26 mouse cellular contexts compared by ENCODE assay signal in the genomic region with DNA sequence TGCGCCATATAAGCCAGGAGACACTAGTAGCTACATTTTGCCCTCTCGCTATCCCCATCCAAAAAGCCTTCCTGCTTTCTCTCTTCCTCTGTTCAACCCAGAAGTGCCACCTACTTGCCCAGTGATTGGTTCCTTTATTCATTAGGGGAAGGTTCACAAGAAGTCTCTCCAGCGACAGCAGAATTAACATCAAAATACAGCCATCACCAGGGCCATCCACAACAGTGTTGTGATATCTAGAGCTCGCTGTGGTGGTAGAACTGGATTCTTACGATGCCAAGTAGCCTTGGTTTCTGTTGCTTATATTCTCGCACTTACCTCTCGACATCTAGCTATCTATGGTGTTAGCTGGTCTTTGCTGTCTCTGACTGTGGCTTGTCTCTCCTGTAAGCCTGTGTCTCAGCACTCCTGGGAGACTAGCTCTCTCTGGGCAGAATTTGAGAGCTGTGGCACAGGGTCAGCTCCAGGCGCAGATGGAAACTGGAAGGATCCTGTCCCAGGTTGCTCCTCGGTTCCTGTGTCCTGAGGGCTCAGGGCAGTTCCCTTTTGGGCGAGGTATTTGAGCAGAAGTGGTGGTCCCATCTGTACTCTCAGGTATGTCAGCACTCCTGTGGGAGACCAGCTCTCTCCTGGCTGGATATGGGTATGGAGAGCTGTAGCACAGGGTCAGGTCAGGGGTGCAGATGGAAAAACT.
DNase-seq lines count a peak whose midpoint lies in the region; ATAC-seq and TF ChIP-seq lines count a peak whose summit lies in the region.
"Had no signal": no experiment of that assay in that cellular context is flagged by ENCODE, and none has a peak within 500 bp of the region (broad histone marks: within the 10 kb centered on the region; RNA-seq: fewer than 3 reads in every experiment).

No protein-coding gene starts in this region.

- no peak for TF ChIP-seq CTCF in forebrain, postnatal 0 days (IDR thresholded peaks at IDR 0.05; ENCODE audit: low read depth)

- WGBS in forebrain, embryonic 11.5 days: 88% methylated on average over 10 of the region's 10 CpGs
- 87% methylated on average over 10 of the region's 10 CpGs for WGBS in forebrain, embryonic 10.5 days
- 85% methylated on average over 10 of the region's 10 CpGs for WGBS in intestine, embryonic 14.5 days
- 87% methylated on average over 10 of the region's 10 CpGs for WGBS in intestine, embryonic 16.5 days
- WGBS in limb, embryonic 10.5 days: 88% methylated on average over 10 of the region's 10 CpGs
- WGBS in forebrain, postnatal 0 days: 91% methylated on average over 10 of the region's 10 CpGs

- no peak for ATAC-seq in forebrain, embryonic 11.5 days (replicated peaks; ENCODE audit: low FRiP score)
- ATAC-seq in intestine, embryonic 14.5 days (replicated peaks; ENCODE audit: low FRiP score, low TSS enrichment, low read depth): no peak
- no peak for ATAC-seq in intestine, embryonic 16.5 days
- ATAC-seq in forebrain, postnatal 0 days: no peak
- ATAC-seq: forebrain, embryonic 14.5 days; intestine, embryonic 15.5 days had no signal

- no peak overlapping the region for H3K4me2 ChIP-seq in forebrain, embryonic 11.5 days (ENCODE audit: low read depth, low read length, severe bottlenecking)
- no peak overlapping the region for H3K4me2 ChIP-seq in intestine, embryonic 14.5 days (ENCODE audit: low read length)
- H3K4me2 ChIP-seq in intestine, embryonic 16.5 days (ENCODE audit: low read depth, low read length): no peak overlapping the region
- no peak overlapping the region for H3K4me2 ChIP-seq in forebrain, postnatal 0 days (ENCODE audit: low read depth)
- H3K4me2 ChIP-seq: embryonic facial prominence, embryonic 13.5 days; heart, embryonic 13.5 days; hindbrain, embryonic 12.5 days; hindbrain, embryonic 15.5 days; intestine, embryonic 15.5 days had no signal

- no peaks in the 10 kb centered on the region for H3K9me3 ChIP-seq in forebrain, embryonic 11.5 days (ENCODE audit: control insufficient read depth, low read length)
- no peaks in the 10 kb centered on the region for H3K9me3 ChIP-seq in forebrain, embryonic 10.5 days
- H3K9me3 ChIP-seq in intestine, embryonic 14.5 days (ENCODE audit: control insufficient read depth, low read length): no peaks in the 10 kb centered on the region
- H3K9me3 ChIP-seq in intestine, embryonic 16.5 days (ENCODE audit: control insufficient read depth, low read length): no peaks in the 10 kb centered on the region
- no peaks in the 10 kb centered on the region for H3K9me3 ChIP-seq in limb, embryonic 10.5 days (replicated peaks)
- H3K9me3 ChIP-seq in forebrain, postnatal 0 days (ENCODE audit: low read length): no peaks in the 10 kb centered on the region
- H3K9me3 ChIP-seq: embryonic facial prominence, embryonic 10.5 days; embryonic facial prominence, embryonic 13.5 days; heart, embryonic 13.5 days; hindbrain, embryonic 12.5 days; hindbrain, embryonic 15.5 days; intestine, embryonic 15.5 days had no signal

- no peak overlapping the region for H3K27ac ChIP-seq in forebrain, embryonic 11.5 days (ENCODE audit: low read depth, low read length)
- no peak overlapping the region for H3K27ac ChIP-seq in forebrain, embryonic 10.5 days
- H3K27ac ChIP-seq in intestine, embryonic 14.5 days (ENCODE audit: low read depth): no peak overlapping the region
- no peak overlapping the region for H3K27ac ChIP-seq in intestine, embryonic 16.5 days (ENCODE audit: low read length)
- no peak overlapping the region for H3K27ac ChIP-seq in limb, embryonic 10.5 days
- H3K27ac ChIP-seq in forebrain, postnatal 0 days (ENCODE audit: low read depth, low read length): no peak overlapping the region
- H3K27ac ChIP-seq: embryonic facial prominence, embryonic 10.5 days; embryonic facial prominence, embryonic 13.5 days; heart, embryonic 13.5 days; hindbrain, embryonic 12.5 days; hindbrain, embryonic 15.5 days; intestine, embryonic 15.5 days had no signal

- H3K4me1 ChIP-seq in forebrain, embryonic 11.5 days (replicated peaks; ENCODE audit: control insufficient read depth, insufficient read depth, low read length): no peaks in the 10 kb centered on the region
- H3K4me1 ChIP-seq in forebrain, embryonic 10.5 days: peaks cover 12% of the 10 kb centered on the region
- H3K4me1 ChIP-seq in intestine, embryonic 14.5 days (replicated peaks; ENCODE audit: control insufficient read depth, insufficient read depth, low read length): no peaks in the 10 kb centered on the region; the same call in 1 of the 2 replicates
- no peaks in the 10 kb centered on the region for H3K4me1 ChIP-seq in intestine, embryonic 16.5 days (ENCODE audit: control insufficient read depth, insufficient read depth, low read length)
- peaks cover 30% of the 10 kb centered on the region for H3K4me1 ChIP-seq in limb, embryonic 10.5 days
- no peaks in the 10 kb centered on the region for H3K4me1 ChIP-seq in forebrain, postnatal 0 days (ENCODE audit: insufficient read depth)
- H3K4me1 ChIP-seq: hindbrain, embryonic 15.5 days; intestine, embryonic 15.5 days had no signal

- no peak overlapping the region for H3K4me3 ChIP-seq in forebrain, embryonic 11.5 days (ENCODE audit: low read depth, low read length)
- no peak overlapping the region for H3K4me3 ChIP-seq in forebrain, embryonic 10.5 days
- H3K4me3 ChIP-seq in intestine, embryonic 14.5 days (ENCODE audit: low read depth, low read length): no peak overlapping the region
- no peak overlapping the region for H3K4me3 ChIP-seq in intestine, embryonic 16.5 days (ENCODE audit: low read length)
- H3K4me3 ChIP-seq in limb, embryonic 10.5 days: no peak overlapping the region
- H3K4me3 ChIP-seq in forebrain, postnatal 0 days (ENCODE audit: low read depth, low read length): no peak overlapping the region
- H3K4me3 ChIP-seq: embryonic facial prominence, embryonic 10.5 days; embryonic facial prominence, embryonic 13.5 days; erythroblast, embryonic 14.5 days; heart, embryonic 13.5 days; hindbrain, embryonic 12.5 days; hindbrain, embryonic 15.5 days; intestine, embryonic 15.5 days had no signal

- H3K9ac ChIP-seq in forebrain, embryonic 11.5 days (ENCODE audit: low read length): no peak overlapping the region
- no peak overlapping the region for H3K9ac ChIP-seq in intestine, embryonic 14.5 days (ENCODE audit: low read length)
- no peak overlapping the region for H3K9ac ChIP-seq in intestine, embryonic 16.5 days (ENCODE audit: low read depth, low read length)
- H3K9ac ChIP-seq in forebrain, postnatal 0 days: no peak overlapping the region
- H3K9ac ChIP-seq: embryonic facial prominence, embryonic 13.5 days; heart, embryonic 13.5 days; hindbrain, embryonic 12.5 days; hindbrain, embryonic 15.5 days; intestine, embryonic 15.5 days had no signal

- H3K27me3 ChIP-seq in forebrain, embryonic 11.5 days (ENCODE audit: control insufficient read depth, insufficient read depth, low read length): no peaks in the 10 kb centered on the region
- no peaks in the 10 kb centered on the region for H3K27me3 ChIP-seq in forebrain, embryonic 10.5 days (ENCODE audit: poor library complexity, severe bottlenecking)
- H3K27me3 ChIP-seq in intestine, embryonic 14.5 days (replicated peaks; ENCODE audit: control insufficient read depth, insufficient read depth, low read length): no peaks in the 10 kb centered on the region
- no peaks in the 10 kb centered on the region for H3K27me3 ChIP-seq in intestine, embryonic 16.5 days (replicated peaks; ENCODE audit: control insufficient read depth, insufficient read depth, low read length)
- no peaks in the 10 kb centered on the region for H3K27me3 ChIP-seq in limb, embryonic 10.5 days (ENCODE audit: low read depth, poor library complexity, severe bottlenecking)
- no peaks in the 10 kb centered on the region; the same call in 1 of the 2 replicates for H3K27me3 ChIP-seq in forebrain, postnatal 0 days (ENCODE audit: insufficient read depth, low read length)
- H3K27me3 ChIP-seq: embryonic facial prominence, embryonic 13.5 days; heart, embryonic 13.5 days; hindbrain, embryonic 12.5 days; hindbrain, embryonic 15.5 days; intestine, embryonic 15.5 days had no signal

- no peaks in the 10 kb centered on the region for H3K36me3 ChIP-seq in forebrain, embryonic 11.5 days (ENCODE audit: control insufficient read depth, insufficient read depth, low read length)
- H3K36me3 ChIP-seq in forebrain, embryonic 10.5 days (replicated peaks): no peaks in the 10 kb centered on the region
- H3K36me3 ChIP-seq in intestine, embryonic 14.5 days (ENCODE audit: control insufficient read depth, insufficient read depth, low read length): no peaks in the 10 kb centered on the region
- H3K36me3 ChIP-seq in intestine, embryonic 16.5 days (ENCODE audit: control insufficient read depth, insufficient read depth, low read length): no peaks in the 10 kb centered on the region
- H3K36me3 ChIP-seq in limb, embryonic 10.5 days: no peaks in the 10 kb centered on the region
- H3K36me3 ChIP-seq in forebrain, postnatal 0 days (ENCODE audit: insufficient read depth): no peaks in the 10 kb centered on the region
- H3K36me3 ChIP-seq: embryonic facial prominence, embryonic 10.5 days; embryonic facial prominence, embryonic 13.5 days; heart, embryonic 13.5 days; hindbrain, embryonic 12.5 days; hindbrain, embryonic 15.5 days; intestine, embryonic 15.5 days had no signal

- peak; percentile 38 for DNase-seq in forebrain, embryonic 11.5 days (ENCODE audit: low spot score)
- no peak for DNase-seq in forebrain, embryonic 10.5 days (ENCODE audit: extremely low spot score, low spot score)
- peak; percentile 21 for DNase-seq in intestine, embryonic 14.5 days (ENCODE audit: low spot score)
- peak; percentile 23 for DNase-seq in R1 (ENCODE audit: low read depth, low spot score)
- peak; percentile 27 for DNase-seq in limb, embryonic 10.5 days (ENCODE audit: low spot score)
- no peak for DNase-seq in forebrain, postnatal 0 days
- no peak for DNase-seq in spleen, postnatal 36 days (ENCODE audit: low spot score in 2 of 2)
- DNase-seq: adrenal gland, adult 2 months; adrenal gland, postnatal 14 days; cerebellum, adult 11-12 months; cerebellum, adult 8-10 months; cerebellum, postnatal 10 days; cerebellum, postnatal 36 days; embryo, embryonic 11 days; gastrocnemius, postnatal 10 days; gastrocnemius, postnatal 36 days; kidney, adult 18-20 months had no signal

Comparison
In these comparisons a context has a peak if more than half of its experiments do, and no peak if none do; other contexts are left out.
1. DNase-seq: peak in forebrain, embryonic 11.5 days (single experiment), intestine, embryonic 14.5 days (single experiment), R1 (single experiment) and limb, embryonic 10.5 days (single experiment); none in forebrain, embryonic 10.5 days (single experiment), forebrain, postnatal 0 days (single experiment) and spleen, postnatal 36 days (0 of 2).